Mouse (Mus musculus): ENCODE results near the gene Ifnl2.
"Not testable (repeated sequence)": the region's sequence is repeated elsewhere in the genome, so short reads cannot be mapped to it uniquely, and the experiment has no call there.

Ifnl2 gene

DNA sequence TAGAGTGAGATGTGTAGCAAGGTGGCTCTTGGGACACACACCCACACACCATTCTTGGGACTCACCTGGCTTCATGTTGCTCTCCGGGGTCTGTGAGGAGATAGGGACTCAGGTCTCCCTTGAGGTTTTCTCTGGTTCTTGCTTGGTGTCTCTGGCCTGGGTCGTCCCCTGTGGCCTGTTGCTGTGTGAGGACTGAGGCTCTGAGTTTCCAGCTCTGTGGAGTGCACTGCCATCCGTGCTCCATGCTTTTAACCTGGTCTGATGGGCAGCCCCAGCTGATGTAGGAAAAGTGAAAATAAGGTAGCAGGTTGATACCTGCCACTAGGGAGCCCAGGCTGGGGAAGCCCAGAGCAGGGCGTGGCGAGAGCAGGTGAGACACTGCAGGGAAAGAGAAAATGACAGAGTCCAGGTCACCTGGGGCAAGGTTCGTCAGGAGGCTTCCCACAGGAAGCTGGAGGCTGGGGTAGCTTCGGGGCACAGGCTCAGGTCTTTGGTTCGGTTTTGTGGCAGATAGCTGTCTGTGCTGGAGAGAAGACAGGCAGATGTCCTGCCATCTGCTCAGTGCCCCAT, at the start of gene Ifnl2:
TSS of gene Ifnl2 (minus strand) at position 51 of the 570 bp plus-strand sequence.
- DNase-seq (ENCODE audit: low read depth, low spot score) = not testable (repeated sequence)

DNA sequence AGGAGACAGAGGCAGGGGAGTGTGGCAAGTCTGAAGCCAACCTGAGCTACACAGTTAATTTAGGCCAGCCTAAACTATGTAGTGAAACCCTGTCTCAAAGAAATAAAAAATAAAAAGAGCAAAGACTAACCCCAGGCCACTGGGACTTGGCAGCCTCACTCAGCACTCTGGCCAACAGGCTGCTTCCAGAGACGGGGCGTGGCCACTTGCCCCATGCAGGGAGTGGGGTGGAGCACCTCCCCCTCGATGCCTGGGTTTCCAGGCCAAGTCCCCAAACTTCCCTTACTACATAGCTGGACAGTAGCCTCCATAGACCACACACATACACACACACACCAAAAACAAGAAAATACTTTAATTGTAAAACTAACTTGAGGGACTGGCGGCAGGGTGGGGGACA, 48.2 kb upstream of the Ifnl2 start:
- DNase-seq (ENCODE audit: low read depth, low spot score) = no peak

- no peak for DNase-seq (ENCODE audit: low read depth, low spot score)
Measured at GRCm38 (mm10) chr7:28557708-28558107, 47.5 kb upstream of the Ifnl2 start.

DNA sequence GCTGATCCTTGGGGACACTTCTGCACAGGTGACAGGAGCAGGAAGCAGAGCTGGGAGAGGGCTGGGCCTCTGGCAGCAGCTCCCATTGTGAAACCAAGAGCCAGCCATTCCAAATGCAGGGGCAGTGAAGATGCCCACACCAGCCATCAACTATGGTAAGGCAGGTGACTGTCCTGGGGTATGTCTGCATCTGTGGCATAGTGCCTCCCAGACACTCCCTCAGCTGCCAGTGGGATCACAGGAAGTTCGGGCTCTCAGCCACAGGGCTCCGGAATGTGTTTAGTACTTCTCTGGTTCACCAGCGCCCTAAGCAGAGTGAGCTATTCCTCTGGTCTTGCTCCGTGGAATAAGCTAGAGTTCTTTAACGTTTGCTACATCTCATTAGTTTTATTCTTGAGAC, 46.8 kb upstream of the Ifnl2 start:
- DNase-seq (ENCODE audit: low read depth, low spot score) = no peak

- DNase-seq (ENCODE audit: low read depth, low spot score) = no peak
Measured at GRCm38 (mm10) chr7:28555939-28556535, 45.8 kb upstream of the Ifnl2 start.

- DNase-seq (ENCODE audit: low read depth, low spot score) = no peak
Measured at GRCm38 (mm10) chr7:28553076-28553475, 42.8 kb upstream of the Ifnl2 start.

GRCm38 (mm10) chr7:28547628-28548027, 37.4 kb upstream of the Ifnl2 start:
- no peak for DNase-seq (ENCODE audit: low read depth, low spot score)

- no peak for DNase-seq (ENCODE audit: low read depth, low spot score)
Measured at GRCm38 (mm10) chr7:28547154-28547553, 36.9 kb upstream of the Ifnl2 start, which contains the start of gene Nccrp1. Gene Nccrp1 (minus strand): TSS chr7:28547254.

DNA sequence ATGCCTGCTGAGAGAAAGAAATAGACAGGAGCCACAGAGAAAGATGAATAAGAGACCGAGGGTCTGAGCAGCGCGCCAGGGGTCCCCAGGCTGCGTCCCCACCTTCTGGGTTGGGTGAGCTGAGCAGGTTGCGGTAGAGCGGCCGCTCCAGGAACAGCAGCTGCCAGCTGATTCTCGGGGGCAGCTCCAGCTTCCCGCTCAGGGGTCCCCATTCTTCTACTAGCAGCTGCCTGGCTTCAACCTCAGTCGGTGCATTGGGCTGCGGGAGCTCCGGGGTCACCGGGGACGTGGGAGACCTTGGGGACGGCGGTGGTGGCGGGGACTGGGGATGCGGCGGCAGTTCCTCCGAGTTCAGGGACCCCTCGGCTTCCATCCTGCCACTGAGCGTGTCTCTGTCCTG, 36.4 kb upstream of the Ifnl2 start:
- no peak for DNase-seq (ENCODE audit: low read depth, low spot score)

- no peak for DNase-seq (ENCODE audit: low read depth, low spot score)
Measured at GRCm38 (mm10) chr7:28545891-28546210, 35.6 kb upstream of the Ifnl2 start.

- DNase-seq (ENCODE audit: low read depth, low spot score) = no peak
Measured at GRCm38 (mm10) chr7:28545048-28545890, 35.0 kb upstream of the Ifnl2 start.

- DNase-seq (ENCODE audit: low read depth, low spot score) = no peak
Measured at GRCm38 (mm10) chr7:28544051-28544601, 33.9 kb upstream of the Ifnl2 start.

- no peak for DNase-seq (ENCODE audit: low read depth, low spot score)
Measured at GRCm38 (mm10) chr7:28540526-28540925, 30.3 kb upstream of the Ifnl2 start, which contains the start of gene Sycn. Gene Sycn (plus strand): TSS chr7:28540885.

- DNase-seq (ENCODE audit: low read depth, low spot score) = not testable (repeated sequence)
Measured at GRCm38 (mm10) chr7:28538886-28539285, 28.6 kb upstream of the Ifnl2 start.

GRCm38 (mm10) chr7:28532005-28532404, 21.8 kb upstream of the Ifnl2 start:
- DNase-seq (ENCODE audit: low read depth, low spot score) = no peak

DNA sequence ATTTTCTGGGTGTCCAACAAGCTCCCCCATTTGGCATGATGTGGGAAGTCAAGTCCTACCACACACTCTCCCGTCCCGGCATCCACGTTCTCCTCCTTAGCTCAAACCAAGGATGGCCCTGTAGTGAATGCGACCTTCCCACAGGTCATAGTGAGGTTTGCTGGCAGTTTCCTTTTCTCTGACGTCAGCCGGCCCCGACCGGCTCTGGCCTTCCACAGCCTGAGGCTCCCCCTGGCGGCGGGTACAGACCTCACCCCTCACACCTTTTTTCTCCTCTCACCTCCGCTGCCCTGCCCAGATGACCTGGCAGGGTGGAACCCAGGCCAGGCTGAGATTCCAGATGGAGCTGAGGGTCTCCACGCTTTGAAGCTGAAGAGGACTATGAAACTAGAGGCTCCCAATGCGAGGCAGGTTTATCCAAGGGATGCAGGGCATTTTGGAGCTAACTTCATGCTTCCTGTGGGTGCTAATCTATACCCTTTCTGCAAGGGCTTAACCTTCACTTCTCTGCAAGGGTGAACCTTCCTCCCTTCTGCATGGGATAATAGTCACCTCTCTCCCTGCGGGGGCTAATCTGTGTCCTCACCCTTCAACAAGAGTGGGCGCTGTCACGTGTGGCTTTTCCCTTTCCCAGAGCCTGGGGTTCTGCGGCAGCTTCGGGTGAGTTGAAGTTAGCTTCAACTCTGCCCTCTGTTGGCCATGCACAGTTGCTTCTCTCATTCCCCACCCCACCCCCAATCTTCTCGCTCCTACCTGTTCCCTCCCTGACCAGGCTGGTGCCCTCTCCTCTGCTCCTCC, 17.9 kb upstream of the Ifnl2 start:
- DNase-seq (ENCODE audit: low read depth, low spot score) = peak; percentile 92

GRCm38 (mm10) chr7:28522536-28522935, 12.3 kb upstream of the Ifnl2 start, which contains the start of gene Ifnl3:
Gene Ifnl3 (plus strand): TSS chr7:28522836.
- not testable (repeated sequence) for DNase-seq (ENCODE audit: low read depth, low spot score)

DNA sequence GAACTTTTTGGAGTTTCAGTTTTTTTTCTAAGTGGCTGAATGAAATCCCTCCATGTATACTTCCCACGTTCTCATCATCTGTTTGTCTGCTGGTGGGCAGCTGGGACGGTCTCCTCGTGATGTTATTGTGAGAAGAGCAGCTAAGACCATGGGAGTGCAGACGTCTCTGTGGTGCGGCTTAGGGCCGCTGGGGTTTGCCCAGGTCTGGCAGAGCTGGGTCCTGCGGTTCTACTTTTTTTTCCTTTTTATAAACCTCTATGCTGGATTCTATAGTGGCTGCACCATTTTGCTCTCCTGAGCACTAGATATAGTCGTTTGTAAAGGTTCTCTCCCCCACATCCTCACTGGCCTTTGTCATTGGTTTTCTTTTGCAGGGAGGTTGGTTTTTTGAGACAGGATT, 1.2 kb upstream of the Ifnl2 start:
- no peak for DNase-seq (ENCODE audit: low read depth, low spot score)

DNA sequence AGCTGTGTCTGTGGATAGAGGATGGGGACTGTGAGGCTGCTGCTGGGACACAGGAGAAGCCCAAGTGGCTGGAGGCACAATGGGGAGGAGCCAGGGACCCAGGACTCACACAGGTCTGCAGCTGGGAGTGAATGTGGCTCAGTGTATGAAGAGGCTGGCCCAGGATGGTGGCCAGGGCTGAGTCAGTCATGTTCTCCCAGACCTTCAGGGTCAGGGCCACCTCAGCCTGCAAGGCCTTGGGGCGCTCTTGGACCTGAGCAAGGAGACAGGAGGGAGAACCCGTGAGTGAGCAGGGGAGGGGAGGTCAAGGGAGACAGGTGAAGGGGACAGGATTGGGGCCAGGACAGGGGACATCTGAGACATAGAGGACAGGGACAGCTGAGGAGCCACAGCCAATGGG, 1.1 kb downstream of the Ifnl2 start:
- not testable (repeated sequence) for DNase-seq (ENCODE audit: low read depth, low spot score)

- DNase-seq (ENCODE audit: low read depth, low spot score) = peak; percentile 11
Measured at GRCm38 (mm10) chr7:28505585-28505984, 4.7 kb downstream of the Ifnl2 start.

GRCm38 (mm10) chr7:28495426-28495825, 14.8 kb downstream of the Ifnl2 start:
- no peak for DNase-seq (ENCODE audit: low read depth, low spot score)

DNA sequence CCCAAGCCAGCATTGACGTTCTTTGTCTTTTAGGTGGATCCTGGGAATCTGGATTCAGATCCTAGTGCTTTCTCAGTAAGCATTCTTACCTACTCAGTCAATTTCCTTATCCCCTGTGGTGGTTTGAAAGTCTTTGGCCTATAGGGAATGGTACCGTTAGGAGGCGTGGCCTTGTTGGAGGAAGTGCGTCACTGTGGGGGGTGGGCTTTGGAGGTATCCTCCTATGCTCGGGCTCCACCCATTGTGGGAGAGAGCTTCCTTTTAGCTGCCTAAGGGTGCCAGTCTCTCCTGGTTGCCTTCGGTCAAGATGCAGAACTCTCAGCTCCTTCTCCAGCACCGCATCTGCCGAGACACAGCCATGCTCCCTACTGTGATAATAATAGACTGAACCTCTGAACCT, 17.9 kb downstream of the Ifnl2 start:
- DNase-seq (ENCODE audit: low read depth, low spot score) = no peak
